Mouse (Mus musculus) CH12.LX (cell line): Measurements from ENCODE around the gene Ugt1a5. TPM values are rescaled to one million over a fixed set of nuclear protein-coding genes. Genes with fewer than 3 reads are reported as not detected.

Experiments used
- DNase-seq: peaks from one replicate; pipeline ENCODE4 v3.0.0-alpha.2; 2013; ENCODE audit errors: extremely low read depth
- H3K27ac ChIP-seq: 2 replicates; pipeline ENCODE4 v1.5.1; 2012; ENCODE audit warnings: low read depth, mild to moderate bottlenecking, control low read depth, moderate library complexity; ENCODE audit not compliant: insufficient read depth
- H3K27me3 ChIP-seq: replicated peaks from 2 replicates; pipeline ENCODE3; 2012; ENCODE audit warnings: inconsistent platforms
- H3K36me3 ChIP-seq, 2 experiments: replicated peaks in 1 of 2; 2 replicates each; pipeline versions ENCODE3 to v1.6.1; 2012; ENCODE audit warnings: inconsistent platforms in 1 of 2, low read length in 1 of 2, mild to moderate bottlenecking in 1 of 2, mixed read lengths in 1 of 2, moderate library complexity in 1 of 2; ENCODE audit not compliant: control insufficient read depth in 1 of 2, insufficient read depth in 1 of 2
- H3K4me1 ChIP-seq, 2 experiments: 2 replicates each; pipeline ENCODE4 v1.6.1; 2012; ENCODE audit warnings: inconsistent platforms in 1 of 2, moderate library complexity in 1 of 2; ENCODE audit not compliant: insufficient read depth in 2 of 2, control insufficient read depth in 1 of 2
- H3K4me2 ChIP-seq: 2 replicates; pipeline ENCODE4 v1.6.1; 2012; ENCODE audit warnings: low read depth, mild to moderate bottlenecking, control low read depth; ENCODE audit not compliant: poor library complexity, insufficient read depth, severe bottlenecking
- H3K4me3 ChIP-seq, 3 experiments: fragments of 150-350 bp in 1 of 3; sonication (generic) in 1 of 3; replicated peaks in 1 of 3; 2 replicates each; pipeline versions ENCODE3 to v1.5.1; 2011 to 2012; ENCODE audit warnings: low read depth in 2 of 3, low read length in 2 of 3, mild to moderate bottlenecking in 2 of 3, moderate library complexity in 2 of 3, control low read depth in 1 of 3, improper control_type of control experiment in 1 of 3, inconsistent platforms in 1 of 3, mixed read lengths in 1 of 3; ENCODE audit not compliant: poor library complexity in 1 of 3
- H3K79me2 ChIP-seq: replicated peaks from 2 replicates; pipeline ENCODE4 v1.6.1; 2012; ENCODE audit warnings: mild to moderate bottlenecking, moderate library complexity; ENCODE audit not compliant: control insufficient read depth, poor library complexity, insufficient read depth, severe bottlenecking; ENCODE audit errors: extremely low read depth
- H3K9ac ChIP-seq: 2 replicates; pipeline ENCODE4 v1.6.1; 2012; ENCODE audit warnings: low read depth, mild to moderate bottlenecking, control low read depth, moderate library complexity; ENCODE audit not compliant: insufficient read depth
- H3K9me3 ChIP-seq: replicated peaks from 2 replicates; pipeline ENCODE3; 2012; ENCODE audit warnings: low read length, inconsistent platforms, mixed read lengths
- BHLHE40 ChIP-seq: IDR thresholded peaks from 2 replicates; pipeline ENCODE4 v1.6.1; 2011; ENCODE audit warnings: mild to moderate bottlenecking, low read depth, low read length, improper control_type of control experiment
- CHD2 ChIP-seq: IDR thresholded peaks from 2 replicates; pipeline ENCODE4 v1.6.1; 2011; ENCODE audit warnings: low read length, improper control_type of control experiment
- ETS1 ChIP-seq: conservative IDR thresholded peaks from 2 replicates; pipeline ENCODE4 v1.6.1; 2012; ENCODE audit warnings: low read depth, mild to moderate bottlenecking, inconsistent platforms, low read length, improper control_type of control experiment, moderate library complexity
- GABPA ChIP-seq: IDR thresholded peaks from 2 replicates; pipeline ENCODE4 v1.6.1; 2012; ENCODE audit warnings: low read depth, low read length, improper control_type of control experiment, inconsistent platforms; ENCODE audit not compliant: insufficient replicate concordance
- HCFC1 ChIP-seq: IDR thresholded peaks from 2 replicates; pipeline ENCODE4 v1.6.1; 2012; ENCODE audit warnings: low read depth, mild to moderate bottlenecking, inconsistent platforms, low read length, improper control_type of control experiment
- JUN ChIP-seq: IDR thresholded peaks from 2 replicates; pipeline ENCODE4 v1.6.1; 2011; ENCODE audit warnings: low read depth, mild to moderate bottlenecking, low read length, improper control_type of control experiment, moderate library complexity; ENCODE audit not compliant: insufficient read depth
- JUND ChIP-seq: conservative IDR thresholded peaks from 2 replicates; pipeline ENCODE4 v1.6.1; 2011; ENCODE audit warnings: low read depth, low read length, improper control_type of control experiment
- KAT2A ChIP-seq: IDR thresholded peaks from 2 replicates; pipeline ENCODE4 v1.6.1; 2012; ENCODE audit warnings: low read length, improper control_type of control experiment, inconsistent platforms; ENCODE audit not compliant: insufficient replicate concordance
- MAFK ChIP-seq: IDR thresholded peaks from 2 replicates; pipeline ENCODE4 v1.6.1; 2011; ENCODE audit warnings: low read length, improper control_type of control experiment; ENCODE audit not compliant: insufficient replicate concordance
- MAX ChIP-seq: IDR thresholded peaks from 2 replicates; pipeline ENCODE4 v1.6.1; 2011; ENCODE audit warnings: low read length, improper control_type of control experiment
- MAZ ChIP-seq: IDR thresholded peaks from 2 replicates; pipeline ENCODE4 v1.6.1; 2012; ENCODE audit warnings: low read depth, mild to moderate bottlenecking, inconsistent platforms, low read length, improper control_type of control experiment, moderate library complexity
- MEF2A ChIP-seq: IDR thresholded peaks from 2 replicates; pipeline ENCODE4 v1.6.1; 2014; ENCODE audit warnings: low read depth, mild to moderate bottlenecking, inconsistent platforms, low read length, improper control_type of control experiment, borderline replicate concordance
- MXI1 ChIP-seq: IDR thresholded peaks from 2 replicates; pipeline ENCODE4 v1.6.1; 2011; ENCODE audit warnings: mild to moderate bottlenecking, low read depth, low read length, improper control_type of control experiment
- MYC ChIP-seq: IDR thresholded peaks from 2 replicates; pipeline ENCODE4 v1.6.1; 2011; ENCODE audit warnings: low read depth, mild to moderate bottlenecking, improper control_type of control experiment, low read length
- NELFE ChIP-seq: IDR thresholded peaks from 2 replicates; pipeline ENCODE4 v1.6.1; 2011; ENCODE audit warnings: low read depth, low read length, improper control_type of control experiment
- NRF1 ChIP-seq: IDR thresholded peaks from 2 replicates; pipeline ENCODE4 v1.6.1; 2014; ENCODE audit warnings: low read depth, mild to moderate bottlenecking, inconsistent platforms, low read length, improper control_type of control experiment, moderate library complexity
- PAX5 ChIP-seq: IDR thresholded peaks from 2 replicates; pipeline ENCODE4 v1.6.1; 2012; ENCODE audit warnings: low read length, inconsistent platforms, mixed read lengths
- RAD21 ChIP-seq: IDR thresholded peaks from 2 replicates; pipeline ENCODE4 v1.6.1; 2011; ENCODE audit warnings: low read depth, mild to moderate bottlenecking, low read length, improper control_type of control experiment, moderate library complexity
- RCOR1 ChIP-seq: conservative IDR thresholded peaks from 2 replicates; pipeline ENCODE4 v1.6.1; 2012; ENCODE audit warnings: low read depth, mild to moderate bottlenecking, inconsistent platforms, low read length, improper control_type of control experiment
- SIN3A ChIP-seq: IDR thresholded peaks from 2 replicates; pipeline ENCODE4 v1.6.1; 2012; ENCODE audit warnings: low read length, improper control_type of control experiment, inconsistent platforms
- SMC3 ChIP-seq: IDR thresholded peaks from 2 replicates; pipeline ENCODE4 v1.6.1; 2011; ENCODE audit warnings: low read depth, low read length, improper control_type of control experiment
- TBP ChIP-seq: conservative IDR thresholded peaks from 2 replicates; pipeline ENCODE4 v1.6.1; 2011; ENCODE audit warnings: low read depth, low read length, improper control_type of control experiment
- UBTF ChIP-seq: IDR thresholded peaks from 2 replicates; pipeline ENCODE4 v1.6.1; 2012; ENCODE audit warnings: low read depth, mild to moderate bottlenecking, inconsistent platforms, low read length, improper control_type of control experiment, moderate library complexity
- USF1 ChIP-seq: IDR thresholded peaks from 2 replicates; pipeline ENCODE4 v1.6.1; 2014; ENCODE audit warnings: low read depth, mild to moderate bottlenecking, inconsistent platforms, low read length, improper control_type of control experiment
- ZC3H11A ChIP-seq: IDR thresholded peaks from 2 replicates; pipeline ENCODE4 v1.6.1; 2012; ENCODE audit warnings: low read depth, mild to moderate bottlenecking, inconsistent platforms, low read length, improper control_type of control experiment
- ZKSCAN1 ChIP-seq: IDR thresholded peaks from 2 replicates; pipeline ENCODE4 v1.6.1; 2012; ENCODE audit warnings: low read depth, inconsistent platforms, low read length, improper control_type of control experiment, borderline replicate concordance
- ZNF384 ChIP-seq: IDR thresholded peaks from 2 replicates; pipeline ENCODE4 v1.6.1; 2012; ENCODE audit warnings: low read depth, low read length, improper control_type of control experiment, inconsistent platforms
- dilution Hi-C: fragments of 300-500 bp; cut with MboI; formaldehyde crosslinking; loops from 2 replicates; pipeline ENCODE4 v1.14.3; 2020; ENCODE audit warnings: low sequenced_read_pairs; ENCODE audit not compliant: extremely low pct_unique_long_range_greater_than_20kb, extremely low pct_ligation_motif_present
- in situ Hi-C: fragments of 300-500 bp; cut with MboI; formaldehyde crosslinking; loops from 3 replicates; pipeline ENCODE4 v1.14.3; 2019; ENCODE audit warnings: low sequenced_read_pairs, low pct_ligation_motif_present, low pct_unique_long_range_greater_than_20kb, mixed read lengths
- polyA plus RNA-seq: library from polyadenylated mRNA; unstranded; fragments of >175 nt; gene quantifications from 2 replicates; pipeline ENCODE4 v1.2.1, GENCODE M21; 2012; ENCODE audit warnings: low read depth; ENCODE audit not compliant: insufficient read length
- total RNA-seq, 2 experiments: library from RNA; depleted of rRNA; stranded (reverse); fragments of 300-350 nt in 1 of 2; fragments of >200 nt in 1 of 2; gene quantifications; 2 replicates each; pipeline ENCODE4 v1.2.3; 2012 to 2014

Ugt1a5 gene
- total and polyA plus RNA-seq, 3 experiments: not detected

GRCm38 (mm10) chr1:88247660-88248059 lies 81.8 kb downstream of the Ugt1a5 start:
- Histone ChIP-seq H3K4me2 (no peak overlapping the region), H3K9me3 (peaks cover 78% of the 10 kb centered on the region)
- dilution Hi-C loops: no loop called here

GRCm38 (mm10) chr1:88248658-88249057 lies 82.8 kb downstream of the Ugt1a5 start:
- Histone ChIP-seq H3K27ac (no peak overlapping the region), H3K9ac (no peak overlapping the region), H3K4me3 (no peak overlapping the region), H3K4me2 (no peak overlapping the region), H3K27me3 (peaks cover 10% of the 10 kb centered on the region), H3K36me3 (no peaks in the 10 kb centered on the region), H3K79me2 (no peaks in the 10 kb centered on the region), H3K9me3 (peaks cover 80% of the 10 kb centered on the region), H3K4me1 (no peaks in the 10 kb centered on the region)
- dilution Hi-C loops: no loop called here
- in situ Hi-C loops: no loop called here
- DNase-seq: no peak
- TF ChIP-seq USF1 (no peak), NELFE (no peak), MAX (no peak), ZC3H11A (no peak), BHLHE40 (no peak), TBP (no peak), MXI1 (no peak)

More at GRCm38 (mm10) chr1:88247660-88248059, 81.8 kb downstream of the Ugt1a5 start:
- no peak for TF ChIP-seq BHLHE40
- TF ChIP-seq MAZ: no peak
- no peak for TF ChIP-seq KAT2A
- TF ChIP-seq ETS1: no peak
- no peak for TF ChIP-seq ZKSCAN1
- TF ChIP-seq MYC: no peak
- TF ChIP-seq MXI1: no peak
- no peak for TF ChIP-seq UBTF
- TF ChIP-seq, all 38 proteins: peak for 0
- Histone ChIP-seq H3K4me1 (no peaks in the 10 kb centered on the region), H3K27ac (no peak overlapping the region), H3K36me3 (no peaks in the 10 kb centered on the region), H3K79me2 (no peaks in the 10 kb centered on the region), H3K27me3 (peaks cover 10% of the 10 kb centered on the region), H3K9ac (no peak overlapping the region), H3K4me3 (no peak overlapping the region)
- in situ Hi-C loops: no loop called here
- DNase-seq: no peak

GRCm38 (mm10) chr1:88249596-88249995 lies 83.8 kb downstream of the Ugt1a5 start:
- Histone ChIP-seq H3K4me2 (no peak overlapping the region), H3K27me3 (peaks cover 12% of the 10 kb centered on the region), H3K9me3 (peaks cover 75% of the 10 kb centered on the region), H3K4me3 (no peak overlapping the region), H3K4me1 (no peaks in the 10 kb centered on the region), H3K79me2 (no peaks in the 10 kb centered on the region), H3K9ac (no peak overlapping the region), H3K27ac (no peak overlapping the region), H3K36me3 (no peaks in the 10 kb centered on the region)
- TF ChIP-seq RCOR1: no peak
- TF ChIP-seq NRF1: no peak
- TF ChIP-seq BHLHE40: no peak
- no peak for TF ChIP-seq ZC3H11A
- no peak for TF ChIP-seq SIN3A
- TF ChIP-seq GABPA: no peak
- no peak for TF ChIP-seq CHD2
- TF ChIP-seq MEF2A: no peak
- TF ChIP-seq JUN: no peak
- TF ChIP-seq PAX5: no peak
- no peak for TF ChIP-seq ZNF384
- no peak for TF ChIP-seq HCFC1
- TF ChIP-seq UBTF: no peak
- TF ChIP-seq RAD21: no peak
- no peak for TF ChIP-seq JUND
- TF ChIP-seq SMC3: no peak
- no peak for TF ChIP-seq MAFK
- TF ChIP-seq TBP: no peak
- no peak for TF ChIP-seq MAZ
- dilution Hi-C loops (no loop called here), in situ Hi-C loops (no loop called here)
- DNase-seq: no peak
